Mouse (Mus musculus) neural tube, embryonic 10.5 days (tissue): Measurements from ENCODE around the gene Prl8a1.

ENCODE experiments used
- DNase-seq: peaks from one replicate; pipeline ENCODE4 v3.0.0-alpha.2; 2017; ENCODE audit warnings: low spot score; ENCODE audit errors: extremely low spot score

Prl8a1 gene

GRCm38 (mm10) chr13:27582071-27582470 lies at the start of gene Prl8a1:
TSS of gene Prl8a1 (minus strand) at chr13:27582171.
- DNase-seq, result no peak

- no peak for DNase-seq
Measured at GRCm38 (mm10) chr13:27610482-27610881, 28.5 kb upstream of the Prl8a1 start, which contains the start of gene Prl7b1. TSS of gene Prl7b1 (minus strand) at chr13:27610582.

GRCm38 (mm10) chr13:27564506-27564905 lies 17.5 kb downstream of the Prl8a1 start, which contains the start of gene Prl8a9:
TSS of gene Prl8a9 (minus strand) at chr13:27564606.
- DNase-seq, result no peak

- no peak for DNase-seq
Measured at GRCm38 (mm10) chr13:27553336-27553735, 28.6 kb downstream of the Prl8a1 start.
